In genomic region chr4:119026237-119026861, GRCm38 (mm10) we compare ENCODE assay signal across 20 mouse cellular contexts.
DNase-seq lines count a peak whose midpoint lies in the region; ATAC-seq lines count a peak whose summit lies in the region.
"Had no signal": no experiment of that assay in that cellular context is flagged by ENCODE, and none has a peak within 500 bp of the region (broad histone marks: within the 10 kb centered on the region; RNA-seq: fewer than 3 reads in every experiment).

No protein-coding gene starts in this region.

- H3K4me1 ChIP-seq in forebrain, embryonic 10.5 days = peaks cover 58% of the 10 kb centered on the region
- peaks cover 8% of the 10 kb centered on the region for H3K4me1 ChIP-seq in forebrain, embryonic 15.5 days
- H3K4me1 ChIP-seq in liver, embryonic 13.5 days (replicated peaks) = peaks cover 80% of the 10 kb centered on the region
- peaks cover 24% of the 10 kb centered on the region for H3K4me1 ChIP-seq in liver, embryonic 11.5 days (replicated peaks; ENCODE audit: control insufficient read depth, insufficient read depth, low read length)
- peaks cover 30% of the 10 kb centered on the region for H3K4me1 ChIP-seq in embryonic facial prominence, embryonic 15.5 days
- H3K4me1 ChIP-seq: midbrain, embryonic 13.5 days had no signal

- H3K9me3 ChIP-seq in forebrain, embryonic 10.5 days = no peaks in the 10 kb centered on the region
- H3K9me3 ChIP-seq in forebrain, embryonic 15.5 days = no peaks in the 10 kb centered on the region
- no peaks in the 10 kb centered on the region for H3K9me3 ChIP-seq in liver, embryonic 13.5 days (replicated peaks)
- no peaks in the 10 kb centered on the region for H3K9me3 ChIP-seq in liver, embryonic 11.5 days (ENCODE audit: control insufficient read depth, low read length)
- no peaks in the 10 kb centered on the region for H3K9me3 ChIP-seq in embryonic facial prominence, embryonic 15.5 days (replicated peaks)
- H3K9me3 ChIP-seq: hindbrain, embryonic 15.5 days; intestine, embryonic 15.5 days; limb, embryonic 15.5 days; midbrain, embryonic 13.5 days had no signal

- ATAC-seq in forebrain, embryonic 15.5 days (replicated peaks) = no peak
- no peak for ATAC-seq in liver, embryonic 13.5 days (ENCODE audit: low read depth)
- ATAC-seq in liver, embryonic 11.5 days (replicated peaks; ENCODE audit: low FRiP score) = no peak
- no peak for ATAC-seq in embryonic facial prominence, embryonic 15.5 days (ENCODE audit: insufficient number of reproducible peaks, low FRiP score, low TSS enrichment, low read depth)
- ATAC-seq: forebrain, postnatal 0 days; intestine, embryonic 15.5 days; lung, postnatal 0 days; midbrain, embryonic 13.5 days had no signal

- H3K27me3 ChIP-seq in forebrain, embryonic 10.5 days (ENCODE audit: poor library complexity, severe bottlenecking) = peaks cover 37% of the 10 kb centered on the region
- no peaks in the 10 kb centered on the region for H3K27me3 ChIP-seq in forebrain, embryonic 15.5 days
- H3K27me3 ChIP-seq in liver, embryonic 13.5 days = peaks cover 10% of the 10 kb centered on the region; the same call in 1 of the 2 replicates
- no peaks in the 10 kb centered on the region; the same call in 1 of the 2 replicates for H3K27me3 ChIP-seq in liver, embryonic 11.5 days (replicated peaks; ENCODE audit: control insufficient read depth, insufficient read depth, low read length)
- H3K27me3 ChIP-seq in embryonic facial prominence, embryonic 15.5 days = no peaks in the 10 kb centered on the region
- H3K27me3 ChIP-seq: hindbrain, embryonic 15.5 days; intestine, embryonic 15.5 days; limb, embryonic 15.5 days; midbrain, embryonic 13.5 days had no signal

- H3K36me3 ChIP-seq in forebrain, embryonic 10.5 days (replicated peaks) = no peaks in the 10 kb centered on the region
- H3K36me3 ChIP-seq in forebrain, embryonic 15.5 days = no peaks in the 10 kb centered on the region
- no peaks in the 10 kb centered on the region for H3K36me3 ChIP-seq in liver, embryonic 13.5 days
- no peaks in the 10 kb centered on the region for H3K36me3 ChIP-seq in liver, embryonic 11.5 days (ENCODE audit: control insufficient read depth, insufficient read depth, low read length)
- no peaks in the 10 kb centered on the region for H3K36me3 ChIP-seq in embryonic facial prominence, embryonic 15.5 days
- H3K36me3 ChIP-seq: hindbrain, embryonic 15.5 days; intestine, embryonic 15.5 days; limb, embryonic 15.5 days; midbrain, embryonic 13.5 days had no signal

- peak overlapping the region; percentile 48 for H3K27ac ChIP-seq in forebrain, embryonic 10.5 days
- no peak overlapping the region for H3K27ac ChIP-seq in forebrain, embryonic 15.5 days (replicated peaks)
- peak overlapping the region; percentile 98 for H3K27ac ChIP-seq in liver, embryonic 13.5 days
- no peak overlapping the region for H3K27ac ChIP-seq in liver, embryonic 11.5 days (ENCODE audit: low read depth, low read length)
- H3K27ac ChIP-seq in embryonic facial prominence, embryonic 15.5 days (replicated peaks) = peak overlapping the region; percentile 39; the same call in 1 of the 2 replicates
- H3K27ac ChIP-seq: hindbrain, embryonic 15.5 days; intestine, embryonic 15.5 days; limb, embryonic 15.5 days; midbrain, embryonic 13.5 days had no signal

- no peak overlapping the region for H3K9ac ChIP-seq in forebrain, embryonic 15.5 days (replicated peaks)
- H3K9ac ChIP-seq in liver, embryonic 13.5 days = peak overlapping the region; percentile 70
- no peak overlapping the region for H3K9ac ChIP-seq in liver, embryonic 11.5 days (ENCODE audit: low read depth, low read length)
- no peak overlapping the region for H3K9ac ChIP-seq in embryonic facial prominence, embryonic 15.5 days
- H3K9ac ChIP-seq: forebrain, postnatal 0 days; hindbrain, embryonic 15.5 days; intestine, embryonic 15.5 days; limb, embryonic 15.5 days; midbrain, embryonic 13.5 days had no signal

- no peak overlapping the region for H3K4me2 ChIP-seq in forebrain, embryonic 15.5 days (replicated peaks)
- 0 out of 2 replicates have a peak overlapping the region, but pooled peaks have one; percentile 3 for H3K4me2 ChIP-seq in liver, embryonic 13.5 days
- no peak overlapping the region for H3K4me2 ChIP-seq in liver, embryonic 11.5 days
- no peak overlapping the region for H3K4me2 ChIP-seq in embryonic facial prominence, embryonic 15.5 days (replicated peaks)
- H3K4me2 ChIP-seq: hindbrain, embryonic 15.5 days; intestine, embryonic 15.5 days; limb, embryonic 15.5 days; midbrain, embryonic 13.5 days had no signal

- DNase-seq in forebrain, embryonic 10.5 days (ENCODE audit: extremely low spot score, low spot score) = no peak
- DNase-seq in liver, embryonic 13.5 days = no peak
- no peak for DNase-seq in liver, embryonic 11.5 days (ENCODE audit: low spot score)
- DNase-seq in yolk sac, embryonic 10.5 days (ENCODE audit: low spot score) = peak; percentile 51
- no peak for DNase-seq in layer of hippocampus, postnatal 25 days (ENCODE audit: extremely low spot score in 1 of 2, low spot score in 1 of 2)
- no peak for DNase-seq in thymus, adult 18-20 months
- DNase-seq: cerebellum, adult 2 months; forebrain, postnatal 0 days; heart, adult 11 months; heart, postnatal 36 days; kidney, postnatal 14 days; thymus, postnatal 36 days had no signal

- WGBS in forebrain, embryonic 10.5 days = 5% methylated on average over 5 of the region's 5 CpGs
- 5% methylated on average over 5 of the region's 5 CpGs for WGBS in forebrain, embryonic 15.5 days
- WGBS in liver, embryonic 13.5 days (ENCODE audit: insufficient replicate concordance) = 56% methylated on average over 5 of the region's 5 CpGs
- WGBS in liver, embryonic 11.5 days = 45% methylated on average over 5 of the region's 5 CpGs
- WGBS in embryonic facial prominence, embryonic 15.5 days = 28% methylated on average over 5 of the region's 5 CpGs

- H3K4me3 ChIP-seq in forebrain, embryonic 10.5 days = no peak overlapping the region
- no peak overlapping the region for H3K4me3 ChIP-seq in forebrain, embryonic 15.5 days
- no peak overlapping the region for H3K4me3 ChIP-seq in liver, embryonic 13.5 days (replicated peaks)
- no peak overlapping the region for H3K4me3 ChIP-seq in liver, embryonic 11.5 days (ENCODE audit: low read depth, low read length)
- H3K4me3 ChIP-seq in embryonic facial prominence, embryonic 15.5 days (replicated peaks) = no peak overlapping the region
- H3K4me3 ChIP-seq: hindbrain, embryonic 15.5 days; intestine, embryonic 15.5 days; limb, embryonic 15.5 days; midbrain, embryonic 13.5 days; myocyte had no signal

Comparison
In these comparisons a context has a peak if more than half of its experiments do, and no peak if none do; other contexts are left out.
1. H3K27ac ChIP-seq: peak in forebrain, embryonic 10.5 days (single experiment), liver, embryonic 13.5 days (single experiment) and embryonic facial prominence, embryonic 15.5 days (single experiment); none in forebrain, embryonic 15.5 days (single experiment) and liver, embryonic 11.5 days (single experiment).